Comparison of ENCODE assay signal across 8 mouse cellular contexts in the genomic region with DNA sequence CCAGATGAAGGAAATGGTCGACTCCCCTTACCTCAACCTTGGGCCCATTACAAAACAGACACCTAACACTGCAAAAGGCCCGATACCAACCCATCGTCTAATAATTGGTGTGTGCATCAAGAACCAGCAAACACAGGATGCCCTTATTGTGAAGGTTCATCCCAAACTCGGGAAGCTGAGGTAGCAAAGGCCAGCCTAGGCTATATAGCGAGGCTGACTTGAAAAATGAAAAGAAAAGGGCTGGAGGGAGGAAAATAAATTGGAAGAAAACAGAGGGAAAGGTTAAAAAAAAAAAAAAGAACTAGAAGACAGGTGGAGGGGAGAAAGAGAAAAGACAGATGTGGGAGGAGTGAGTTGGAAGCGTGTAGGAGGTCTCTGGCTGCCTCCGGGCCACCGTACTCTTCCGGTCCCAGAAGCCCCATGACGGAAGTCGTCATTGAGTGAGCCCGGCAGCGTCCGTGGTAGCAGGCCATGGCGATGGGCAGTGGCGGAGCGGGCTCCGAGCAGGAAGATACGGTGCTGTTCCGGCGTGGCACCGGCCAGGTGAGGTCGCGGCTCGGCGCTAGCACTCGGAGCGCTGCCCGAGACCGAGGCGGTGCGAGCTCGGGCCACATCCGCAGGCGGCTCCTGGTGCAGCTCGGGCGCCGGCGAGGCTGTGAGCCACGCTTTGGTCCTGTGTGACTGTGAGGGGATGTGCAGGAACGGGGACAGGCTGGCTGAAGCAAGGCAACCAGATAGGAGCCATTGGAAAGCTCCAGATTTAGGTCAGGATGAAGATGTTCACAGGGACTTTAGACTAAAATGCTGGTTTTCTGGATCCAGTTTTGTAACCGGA. TPM values are rescaled to one million over a fixed set of nuclear protein-coding genes. Genes with fewer than 3 reads are reported as not detected.
DNase-seq lines count a peak whose midpoint lies in the region; ATAC-seq and TF ChIP-seq lines count a peak whose summit lies in the region.

TSS of gene Smn1 (plus strand) at position 430 of the 835 bp plus-strand sequence.

- H3K9me3 ChIP-seq in G1E (replicated peaks), result no peaks in the 10 kb centered on the region
- no peaks in the 10 kb centered on the region for H3K9me3 ChIP-seq in forebrain, embryonic 16.5 days (ENCODE audit: control insufficient read depth, low read length)
- H3K9me3 ChIP-seq in lung, embryonic 14.5 days (ENCODE audit: low read depth, low read length), result no peaks in the 10 kb centered on the region

- peak within 1 kb of the TSS; percentile 50; the same call in 1 of the 2 replicates for H3K27ac ChIP-seq in forebrain, embryonic 16.5 days (ENCODE audit: low read length)
- peak within 1 kb of the TSS; percentile 82 for H3K27ac ChIP-seq in layer of hippocampus, adult 2 months
- H3K27ac ChIP-seq in lung, embryonic 14.5 days (ENCODE audit: low read depth), result no peak within 1 kb of the TSS
- peak within 1 kb of the TSS; percentile 23; the same call in 1 of the 2 replicates for H3K27ac ChIP-seq in olfactory bulb, adult 2 months (ENCODE audit: insufficient read depth, low read depth, low read length)
- no peak within 1 kb of the TSS for H3K27ac ChIP-seq in thymus, adult 2 months (ENCODE audit: control insufficient read depth, insufficient read depth, low read length)

- peak within 1 kb of the TSS; percentile 97 for H3K4me2 ChIP-seq in forebrain, embryonic 16.5 days (ENCODE audit: low read length)
- peak within 1 kb of the TSS; percentile 84 for H3K4me2 ChIP-seq in lung, embryonic 14.5 days

- peaks cover 20% of the 10 kb centered on the region for H3K4me1 ChIP-seq in G1E (ENCODE audit: insufficient read depth, low read depth, low read length)
- peaks cover 16% of the 10 kb centered on the region for H3K4me1 ChIP-seq in forebrain, embryonic 16.5 days (replicated peaks; ENCODE audit: control insufficient read depth, insufficient read depth, low read length)
- peaks cover 5% of the 10 kb centered on the region; the same call in 1 of the 2 replicates for H3K4me1 ChIP-seq in lung, embryonic 14.5 days (ENCODE audit: insufficient read depth)
- H3K4me1 ChIP-seq in olfactory bulb, adult 2 months (ENCODE audit: control insufficient read depth, insufficient read depth, low read length), result peaks cover 5% of the 10 kb centered on the region; the same call in 1 of the 2 replicates
- peaks cover 9% of the 10 kb centered on the region for H3K4me1 ChIP-seq in thymus, adult 2 months (replicated peaks; ENCODE audit: control insufficient read depth, insufficient read depth, low read length)

- intact Hi-C loops in heart, postnatal 36 days (cut with DNase I), result loop anchor here (2.0 kb wide), 1 partner anchor 20 kb away; the partner anchor contains the start of gene Bdp1

- peak within 1 kb of the TSS; percentile 100 for H3K4me3 ChIP-seq in G1E (ENCODE audit: low read depth, low read length)
- H3K4me3 ChIP-seq in forebrain, embryonic 16.5 days (replicated peaks; ENCODE audit: low read length), result peak within 1 kb of the TSS; percentile 99
- peak within 1 kb of the TSS; percentile 100 for H3K4me3 ChIP-seq in layer of hippocampus, adult 2 months
- peak within 1 kb of the TSS; percentile 77 for H3K4me3 ChIP-seq in lung, embryonic 14.5 days (ENCODE audit: low read depth, low read length)
- H3K4me3 ChIP-seq in olfactory bulb, adult 2 months (ENCODE audit: insufficient read depth, low read depth, low read length), result peak within 1 kb of the TSS; percentile 94
- H3K4me3 ChIP-seq in thymus, adult 2 months (ENCODE audit: control insufficient read depth, insufficient read depth, low read length), result peak within 1 kb of the TSS; percentile 69

- peak; percentile 97 for ATAC-seq in G1E (ENCODE audit: extremely low read depth, insufficient number of reproducible peaks, low FRiP score, poor library complexity, severe bottlenecking)
- peak; percentile 99 for ATAC-seq in forebrain, embryonic 16.5 days
- peak; percentile 99 for ATAC-seq in lung, embryonic 14.5 days (ENCODE audit: insufficient read depth)

- H3K27me3 ChIP-seq in G1E (ENCODE audit: insufficient read depth, low read length), result no peaks in the 10 kb centered on the region
- H3K27me3 ChIP-seq in forebrain, embryonic 16.5 days (replicated peaks; ENCODE audit: control insufficient read depth, insufficient read depth, low read length), result no peaks in the 10 kb centered on the region
- no peaks in the 10 kb centered on the region for H3K27me3 ChIP-seq in lung, embryonic 14.5 days (ENCODE audit: insufficient read depth, low read length)
- no peaks in the 10 kb centered on the region for H3K27me3 ChIP-seq in thymus, adult 2 months (ENCODE audit: control insufficient read depth, insufficient read depth, low read length)

- peak; percentile 77 for TF ChIP-seq POLR2A in olfactory bulb, adult 2 months (IDR thresholded peaks at IDR 0.05; ENCODE audit: insufficient read depth, low read depth, low read length)
- peak; percentile 42; the same call in 1 of the 2 replicates for TF ChIP-seq POLR2A in thymus, adult 2 months (IDR thresholded peaks at IDR 0.05; ENCODE audit: control insufficient read depth, extremely low read depth, insufficient read depth, low read length, poor library complexity)

- TF ChIP-seq CTCF in G1E (IDR thresholded peaks at IDR 0.05; ENCODE audit: low read depth, low read length), result no peak
- TF ChIP-seq CTCF in layer of hippocampus, adult 2 months (conservative IDR thresholded peaks at IDR 0.05), result no peak
- no peak for TF ChIP-seq CTCF in lung, embryonic 14.5 days (IDR thresholded peaks at IDR 0.05; ENCODE audit: low read depth)
- TF ChIP-seq CTCF in olfactory bulb, adult 2 months (IDR thresholded peaks at IDR 0.05; ENCODE audit: insufficient read depth, low read depth, low read length), result no peak
- TF ChIP-seq CTCF in thymus, adult 2 months (IDR thresholded peaks at IDR 0.05; ENCODE audit: borderline replicate concordance, control insufficient read depth, extremely low read depth, insufficient read depth, low read length, poor library complexity), result no peak

- H3K9ac ChIP-seq in forebrain, embryonic 16.5 days (replicated peaks; ENCODE audit: low read depth, low read length), result peak within 1 kb of the TSS; percentile 92
- H3K9ac ChIP-seq in lung, embryonic 14.5 days, result peak within 1 kb of the TSS; percentile 80

- DNase-seq in G1E (ENCODE audit: low spot score), result peak; percentile 71
- peak; percentile 97 to 99 for DNase-seq in cerebellum, adult 18-20 months
- DNase-seq in heart, postnatal 36 days, result peak; percentile 93 to 97
- DNase-seq in layer of hippocampus, adult 2 months (ENCODE audit: low spot score in 2 of 2), result peak; percentile 95 to 97
- DNase-seq in lung, embryonic 14.5 days, result peak; percentile 96
- peak; percentile 90 for DNase-seq in thymus, adult 2 months

- peaks cover 32% of the 10 kb centered on the region for H3K36me3 ChIP-seq in G1E (replicated peaks)
- peaks cover 14% of the 10 kb centered on the region for H3K36me3 ChIP-seq in forebrain, embryonic 16.5 days (ENCODE audit: control insufficient read depth, insufficient read depth)
- peaks cover 28% of the 10 kb centered on the region for H3K36me3 ChIP-seq in lung, embryonic 14.5 days (ENCODE audit: insufficient read depth)
- H3K36me3 ChIP-seq in thymus, adult 2 months (ENCODE audit: control insufficient read depth, insufficient read depth, low read length), result peaks cover 27% of the 10 kb centered on the region

- 5% methylated on average over 42 of the region's 42 CpGs for WGBS in forebrain, embryonic 16.5 days
- 4% methylated on average over 42 of the region's 42 CpGs for WGBS in lung, embryonic 14.5 days
- 4% methylated on average over 42 of the region's 42 CpGs for WGBS in olfactory bulb, adult 2 months
- 4% methylated on average over 42 of the region's 42 CpGs for WGBS in thymus, adult 2 months

RNA-seq across cellular contexts. Expression of gene Smn1, which starts in this region (rescaled TPM):
- total RNA-seq in G1E (2014; fragmentation: Nextera tagmentation) (72.0 and 92.5 TPM in 2 replicates), G1E (2017) (26.4 and 46.6 TPM in 2 replicates)
- polyA plus RNA-seq in G1E (2012), result 75.2 and 80.4 TPM in 2 replicates
- polyA plus RNA-seq in forebrain, embryonic 16.5 days (2015; fragmentation: Nextera tagmentation; extraction: Ambion mirVana), result 44.6 and 50.6 TPM in 2 replicates
- total RNA-seq in heart, postnatal 36 days (2021), result 10 to 100 TPM; 14.6 to 16.4 TPM
- total RNA-seq in layer of hippocampus, adult 2 months (2021), result 10 to 100 TPM; 40.3 to 41.2 TPM
- polyA plus RNA-seq in lung, embryonic 14.5 days (2014; fragmentation: Nextera tagmentation; extraction: Ambion mirVana), result 61.4 and 63.6 TPM in 2 replicates
- not detected in 2 replicates for polyA plus RNA-seq in olfactory bulb, adult 2 months (2012; ENCODE audit: insufficient read depth, insufficient read length, low replicate concordance, missing spikeins)
- 22.8 TPM in 2 replicates for polyA plus RNA-seq in thymus, adult 2 months (2012; rRNA removed)

Comparison
In these comparisons a context has a peak if more than half of its experiments do, and no peak if none do; other contexts are left out.
1. RNA of gene Smn1 (polyA plus RNA-seq): 75.2 to 80.4 TPM in G1E, 61.4 to 63.6 TPM in lung, embryonic 14.5 days, 44.6 to 50.6 TPM in forebrain, embryonic 16.5 days and 22.8 TPM in thymus, adult 2 months; not detected in olfactory bulb, adult 2 months; every median in the first group is over 10 times any median in the second.
2. H3K27ac ChIP-seq: peak in forebrain, embryonic 16.5 days (single experiment), layer of hippocampus, adult 2 months (single experiment) and olfactory bulb, adult 2 months (single experiment); none in lung, embryonic 14.5 days (single experiment) and thymus, adult 2 months (single experiment).
3. Peak in every context shown above with its lines, with median percentiles within 50 percentile points of each other: ATAC-seq, DNase-seq and H3K4me3 ChIP-seq.